23 mouse cellular contexts compared by ENCODE assay signal in genomic region chr1:185473437-185473836, GRCm38 (mm10). TPM values are rescaled to one million over a fixed set of nuclear protein-coding genes. Genes with fewer than 3 reads are reported as not detected.
DNase-seq lines count a peak whose midpoint lies in the region; ATAC-seq and TF ChIP-seq lines count a peak whose summit lies in the region.
"Had no signal": no experiment of that assay in that cellular context is flagged by ENCODE, and none has a peak within 500 bp of the region (broad histone marks: within the 10 kb centered on the region; RNA-seq: fewer than 3 reads in every experiment).

No protein-coding gene starts in this region.

- TF ChIP-seq CTCF in liver, postnatal 0 days (IDR thresholded peaks at IDR 0.05; ENCODE audit: low read depth), result no peak

- ATAC-seq in forebrain, embryonic 12.5 days (ENCODE audit: low FRiP score), result no peak
- ATAC-seq in liver, embryonic 13.5 days (ENCODE audit: low read depth), result no peak
- no peak for ATAC-seq in liver, postnatal 0 days
- ATAC-seq: activated CD4-positive, CD25-positive, alpha-beta regulatory T cell, adult 4 months; CD4-positive, CD25-positive, alpha-beta regulatory T cell, adult 4 months; forebrain, embryonic 16.5 days; hindbrain, postnatal 0 days; Patski had no signal

- H3K9ac ChIP-seq in forebrain, embryonic 12.5 days, result no peak overlapping the region
- H3K9ac ChIP-seq in liver, embryonic 13.5 days, result peak overlapping the region; percentile 49; the same call in 1 of the 2 replicates
- no peak overlapping the region for H3K9ac ChIP-seq in liver, postnatal 0 days (replicated peaks)
- H3K9ac ChIP-seq: embryonic facial prominence, embryonic 15.5 days; hindbrain, embryonic 13.5 days had no signal

- no peak for DNase-seq in forebrain, embryonic 10.5 days (ENCODE audit: extremely low spot score, low spot score)
- DNase-seq in embryonic facial prominence, embryonic 10.5 days (ENCODE audit: low spot score), result no peak
- DNase-seq in liver, embryonic 13.5 days, result no peak
- no peak for DNase-seq in liver, postnatal 0 days
- no peak for DNase-seq in adipocyte (ENCODE audit: low spot score)
- DNase-seq in lung, postnatal 25 days (ENCODE audit: low spot score), result no peak
- DNase-seq: adrenal gland, adult 2 months; adrenal gland, postnatal 25 days; B cell, adult 2 months; cerebellum, adult 18-20 months; cerebellum, adult 9-11 months; gastrocnemius, postnatal 10 days; heart, postnatal 10 days had no signal

- peak; percentile 66 for TF ChIP-seq EP300 in liver, postnatal 0 days (IDR thresholded peaks at IDR 0.05; ENCODE audit: low read depth)

- no peaks in the 10 kb centered on the region for H3K27me3 ChIP-seq in forebrain, embryonic 10.5 days (ENCODE audit: poor library complexity, severe bottlenecking)
- no peaks in the 10 kb centered on the region for H3K27me3 ChIP-seq in forebrain, embryonic 12.5 days
- 0 out of 2 replicates have a peak, but pooled peaks cover 4% of the 10 kb centered on the region for H3K27me3 ChIP-seq in embryonic facial prominence, embryonic 10.5 days (replicated peaks; ENCODE audit: low read depth, poor library complexity, severe bottlenecking)
- H3K27me3 ChIP-seq in liver, embryonic 13.5 days, result no peaks in the 10 kb centered on the region
- H3K27me3 ChIP-seq in liver, postnatal 0 days (ENCODE audit: insufficient read depth, low read length), result no peaks in the 10 kb centered on the region
- H3K27me3 ChIP-seq: embryonic facial prominence, embryonic 15.5 days; hindbrain, embryonic 13.5 days; Patski had no signal

- peaks cover 4% of the 10 kb centered on the region for H3K4me1 ChIP-seq in forebrain, embryonic 10.5 days
- no peaks in the 10 kb centered on the region for H3K4me1 ChIP-seq in forebrain, embryonic 12.5 days
- peaks cover 10% of the 10 kb centered on the region for H3K4me1 ChIP-seq in embryonic facial prominence, embryonic 10.5 days
- H3K4me1 ChIP-seq in liver, embryonic 13.5 days (replicated peaks), result peaks cover 88% of the 10 kb centered on the region
- peaks cover 36% of the 10 kb centered on the region for H3K4me1 ChIP-seq in liver, postnatal 0 days (ENCODE audit: insufficient read depth)
- H3K4me1 ChIP-seq: embryonic facial prominence, embryonic 15.5 days; hindbrain, embryonic 13.5 days had no signal

- 95% methylated on average over 1 of the region's 1 CpGs for WGBS in forebrain, embryonic 10.5 days
- 92% methylated on average over 1 of the region's 1 CpGs for WGBS in forebrain, embryonic 12.5 days
- WGBS in embryonic facial prominence, embryonic 10.5 days, result 85% methylated on average over 1 of the region's 1 CpGs
- WGBS in liver, embryonic 13.5 days (ENCODE audit: insufficient replicate concordance), result 19% methylated on average over 1 of the region's 1 CpGs
- 52% methylated on average over 1 of the region's 1 CpGs for WGBS in liver, postnatal 0 days (ENCODE audit: insufficient replicate concordance)

- H3K4me2 ChIP-seq in forebrain, embryonic 12.5 days, result no peak overlapping the region
- H3K4me2 ChIP-seq in liver, embryonic 13.5 days, result 0 out of 2 replicates have a peak overlapping the region, but pooled peaks have one; percentile 9
- no peak overlapping the region for H3K4me2 ChIP-seq in liver, postnatal 0 days (ENCODE audit: low read depth, low read length)
- H3K4me2 ChIP-seq: embryonic facial prominence, embryonic 15.5 days; hindbrain, embryonic 13.5 days had no signal

- H3K9me3 ChIP-seq in forebrain, embryonic 10.5 days, result no peaks in the 10 kb centered on the region
- H3K9me3 ChIP-seq in forebrain, embryonic 12.5 days, result no peaks in the 10 kb centered on the region
- no peaks in the 10 kb centered on the region for H3K9me3 ChIP-seq in embryonic facial prominence, embryonic 10.5 days
- no peaks in the 10 kb centered on the region for H3K9me3 ChIP-seq in liver, embryonic 13.5 days (replicated peaks)
- H3K9me3 ChIP-seq in liver, postnatal 0 days (ENCODE audit: low read length), result no peaks in the 10 kb centered on the region
- H3K9me3 ChIP-seq: embryonic facial prominence, embryonic 15.5 days; G1E; hindbrain, embryonic 13.5 days had no signal

- no peak overlapping the region for H3K4me3 ChIP-seq in forebrain, embryonic 10.5 days
- H3K4me3 ChIP-seq in forebrain, embryonic 12.5 days (replicated peaks), result no peak overlapping the region
- no peak overlapping the region for H3K4me3 ChIP-seq in embryonic facial prominence, embryonic 10.5 days
- no peak overlapping the region for H3K4me3 ChIP-seq in liver, embryonic 13.5 days (replicated peaks)
- H3K4me3 ChIP-seq in liver, postnatal 0 days (ENCODE audit: low read depth, low read length), result no peak overlapping the region
- H3K4me3 ChIP-seq: embryonic facial prominence, embryonic 15.5 days; erythroblast, embryonic 14.5 days; hindbrain, embryonic 13.5 days had no signal

- no peaks in the 10 kb centered on the region for H3K36me3 ChIP-seq in forebrain, embryonic 10.5 days (replicated peaks)
- H3K36me3 ChIP-seq in forebrain, embryonic 12.5 days (replicated peaks), result no peaks in the 10 kb centered on the region
- H3K36me3 ChIP-seq in embryonic facial prominence, embryonic 10.5 days (replicated peaks), result no peaks in the 10 kb centered on the region
- H3K36me3 ChIP-seq in liver, embryonic 13.5 days, result peaks cover 5% of the 10 kb centered on the region
- no peaks in the 10 kb centered on the region; the same call in 1 of the 2 replicates for H3K36me3 ChIP-seq in liver, postnatal 0 days (replicated peaks; ENCODE audit: insufficient read depth, low read length)
- H3K36me3 ChIP-seq: embryonic facial prominence, embryonic 15.5 days; hindbrain, embryonic 13.5 days had no signal

- peak overlapping the region; percentile 57; the same call in 1 of the 2 replicates for H3K27ac ChIP-seq in forebrain, embryonic 10.5 days
- no peak overlapping the region for H3K27ac ChIP-seq in forebrain, embryonic 12.5 days
- H3K27ac ChIP-seq in embryonic facial prominence, embryonic 10.5 days (replicated peaks), result 0 out of 2 replicates have a peak overlapping the region, but pooled peaks have one; percentile 48
- H3K27ac ChIP-seq in liver, embryonic 13.5 days, result peak overlapping the region; percentile 99
- peak overlapping the region; percentile 93; the same call in 1 of the 2 replicates for H3K27ac ChIP-seq in liver, postnatal 0 days (ENCODE audit: low read depth)
- H3K27ac ChIP-seq: embryonic facial prominence, embryonic 15.5 days; hindbrain, embryonic 13.5 days; hindbrain, postnatal 0 days had no signal

RNA-seq across cellular contexts. Expression of gene Slc30a10, which starts 18.8 kb away (rescaled TPM):
- polyA plus RNA-seq in forebrain, embryonic 10.5 days (2016; fragmentation: Nextera tagmentation; extraction: Ambion mirVana), result 1.6 and 2.0 TPM in 2 replicates
- polyA plus RNA-seq in forebrain, embryonic 12.5 days (2016; fragmentation: Nextera tagmentation; extraction: Ambion mirVana), result 4.4 and 4.6 TPM in 2 replicates
- polyA plus RNA-seq in embryonic facial prominence, embryonic 10.5 days (2016; fragmentation: Nextera tagmentation; extraction: Ambion mirVana), result 1.0 and 1.2 TPM in 2 replicates
- 10.4 and 12.5 TPM in 2 replicates for polyA plus RNA-seq in liver, embryonic 13.5 days (2015; fragmentation: Nextera tagmentation; extraction: Ambion mirVana)
- 8.0 and 9.1 TPM in 2 replicates for polyA plus RNA-seq in liver, postnatal 0 days (2015; fragmentation: Nextera tagmentation; extraction: Ambion mirVana)
- polyA plus RNA-seq: activated CD4-positive, CD25-positive, alpha-beta regulatory T cell, adult 4 months; adrenal gland, adult 2 months; CD4-positive, CD25-positive, alpha-beta regulatory T cell, adult 4 months; Patski had no signal
